Mouse (Mus musculus) heart, postnatal 10 days (tissue): ENCODE data around the gene Msh5. TPM values are rescaled to one million over a fixed set of nuclear protein-coding genes. Genes with fewer than 3 reads are reported as not detected.

ENCODE experiments used
- DNase-seq, 2 experiments: peaks; one replicate each; pipeline ENCODE4 v3.0.0; 2021
- intact Hi-C: fragments of 180-260 bp; cut with DNase I; formaldehyde crosslinking; loops from one replicate; pipeline ENCODE4 v1.15.1; 2025
- total RNA-seq, 2 experiments: library from RNA; stranded (reverse); gene quantifications; 2 replicates each; pipeline ENCODE4 v1.2.3; 2021

The Msh5 gene
- total RNA-seq, 2 experiments from 2014 or later = 2.0 TPM

DNA sequence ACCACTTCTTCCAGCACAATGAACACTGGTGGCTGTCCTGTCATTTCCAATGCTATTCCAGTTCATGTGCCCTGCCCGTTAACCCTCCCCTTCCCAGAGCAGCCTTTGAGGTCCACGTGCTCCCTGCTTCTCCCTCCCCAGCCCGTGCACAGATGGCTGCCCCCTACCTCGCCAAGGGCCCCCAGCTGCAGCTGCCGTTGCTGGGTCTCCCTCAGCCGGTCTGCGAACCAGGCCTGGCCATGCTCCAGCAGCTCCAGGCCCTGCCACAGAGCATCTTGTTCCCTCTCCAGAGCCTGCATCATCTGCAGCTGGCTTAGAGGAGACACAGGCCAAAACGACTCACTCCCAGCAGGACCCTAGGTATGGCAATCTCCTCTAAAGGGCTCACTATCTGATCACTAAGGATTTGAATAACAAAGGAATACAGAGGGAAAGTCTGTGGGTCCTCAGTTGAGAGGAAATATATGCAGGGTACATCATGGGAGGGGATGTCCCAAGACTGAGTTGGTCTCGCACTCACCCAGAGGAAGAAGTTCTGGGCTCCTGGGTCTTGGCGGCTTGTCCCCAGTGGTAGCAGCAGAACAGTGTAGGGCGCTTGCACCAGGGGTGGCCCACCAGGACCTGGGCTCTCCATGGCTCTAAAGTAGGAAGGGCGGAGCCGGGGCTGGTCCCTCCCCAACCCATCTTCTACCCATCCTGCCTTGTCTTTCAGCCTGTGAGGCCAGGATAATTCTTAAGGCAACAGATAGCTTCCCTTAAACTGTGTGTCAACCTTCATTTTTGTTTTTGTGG lies 19.1 kb downstream of the Msh5 start, which contains the start of gene Sapcd1:
Gene Sapcd1 (minus strand): TSS at position 740 of the 792 bp plus-strand sequence.
- intact Hi-C loops = loop anchor here (2.0 kb wide), 1 partner anchor 17 kb away; no protein-coding TSS in a partner anchor
- peak; percentile 54 to 60 for DNase-seq

DNA sequence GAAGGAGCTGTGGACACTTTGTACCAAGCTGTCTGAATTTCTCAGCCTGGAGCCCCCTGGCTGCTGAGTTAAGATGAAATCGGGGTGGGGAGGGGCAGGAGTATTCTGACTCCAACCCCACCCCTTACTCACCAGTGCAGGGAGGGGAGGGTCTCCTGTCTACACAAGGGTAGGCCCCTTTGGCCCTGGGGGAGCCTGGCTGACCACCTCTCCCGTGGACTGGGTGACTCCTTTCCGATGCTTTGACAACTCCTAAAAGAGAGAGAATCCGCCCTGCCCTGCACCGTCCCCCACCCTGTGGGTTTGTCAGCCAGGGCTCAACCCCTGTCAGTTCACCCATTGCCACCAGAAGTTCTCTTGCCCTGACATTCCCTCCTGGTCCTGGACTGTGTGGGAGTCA lies 20.3 kb downstream of the Msh5 start:
- intact Hi-C loops = no loop called here

DNA sequence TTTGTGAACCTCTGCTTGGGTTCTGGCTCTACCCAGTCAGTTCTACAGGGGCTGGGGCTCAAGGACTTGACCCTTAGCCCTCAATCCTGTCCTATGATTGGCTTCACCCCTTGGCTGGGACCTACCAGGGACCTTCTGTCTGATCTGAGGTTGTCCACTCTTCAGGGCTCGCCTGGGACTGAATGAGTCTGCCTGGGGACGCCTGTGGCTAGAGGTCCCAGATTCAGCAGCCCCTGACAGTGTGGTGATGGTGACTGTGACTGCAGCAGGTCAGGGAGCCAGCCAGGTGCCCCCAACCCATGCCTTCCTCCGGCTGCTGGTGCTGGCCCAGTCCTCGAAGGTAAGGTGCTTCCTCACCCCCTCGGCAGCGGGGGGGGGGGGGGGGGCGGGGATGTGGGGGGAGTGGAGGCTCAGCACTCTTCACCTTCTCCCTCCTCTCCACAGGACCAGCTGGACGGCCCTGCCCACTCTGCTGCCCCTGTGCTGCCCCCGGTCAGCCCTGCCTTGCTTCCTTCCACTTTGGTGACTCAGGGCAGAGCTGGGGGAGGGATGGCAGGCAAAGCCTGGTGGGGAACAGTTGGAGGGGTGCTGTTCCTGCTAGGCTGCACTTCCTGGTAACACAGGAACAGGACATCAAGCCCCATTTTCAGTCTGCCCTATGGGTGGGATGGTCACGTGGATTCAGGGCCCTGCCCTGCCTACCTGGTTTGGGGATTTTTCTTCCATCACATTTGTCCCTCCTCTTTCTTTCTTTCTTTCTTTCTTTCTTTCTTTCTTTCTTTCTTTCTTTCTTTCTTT lies 21.7 kb downstream of the Msh5 start:
- intact Hi-C loops = no loop called here
- no peak for DNase-seq

More for the DNA sequence above, 20.3 kb downstream of the Msh5 start:
- DNase-seq = no peak

- no peak for DNase-seq
Measured at GRCm38 (mm10) chr17:35024261-35024660, 22.3 kb downstream of the Msh5 start.

GRCm38 (mm10) chr17:35023756-35024155 lies 22.8 kb downstream of the Msh5 start:
- intact Hi-C loops = no loop called here

More at GRCm38 (mm10) chr17:35024261-35024660, 22.3 kb downstream of the Msh5 start:
- intact Hi-C loops = no loop called here

DNA sequence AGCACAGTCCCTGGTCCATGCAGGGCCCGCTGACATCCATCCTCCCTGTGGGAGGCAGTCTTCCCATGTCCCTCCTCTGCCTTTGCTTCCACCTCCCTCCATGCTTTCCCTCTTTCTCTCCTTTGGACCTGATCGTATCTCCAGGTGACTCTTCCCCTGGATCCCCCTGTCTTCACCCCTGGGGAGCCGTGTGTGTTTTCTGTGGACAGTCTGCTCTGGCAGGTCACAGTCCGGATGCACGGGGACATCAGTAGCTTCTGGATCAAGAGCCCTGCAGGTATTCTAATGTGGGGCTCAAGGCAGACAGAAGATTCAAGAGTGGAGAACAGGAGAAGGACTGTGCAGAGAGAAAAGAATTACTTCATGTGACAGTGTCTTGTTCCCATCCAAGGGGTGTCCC lies 23.3 kb downstream of the Msh5 start:
- intact Hi-C loops = no loop called here
- no peak for DNase-seq

More at GRCm38 (mm10) chr17:35023756-35024155, 22.8 kb downstream of the Msh5 start:
- DNase-seq = no peak

DNA sequence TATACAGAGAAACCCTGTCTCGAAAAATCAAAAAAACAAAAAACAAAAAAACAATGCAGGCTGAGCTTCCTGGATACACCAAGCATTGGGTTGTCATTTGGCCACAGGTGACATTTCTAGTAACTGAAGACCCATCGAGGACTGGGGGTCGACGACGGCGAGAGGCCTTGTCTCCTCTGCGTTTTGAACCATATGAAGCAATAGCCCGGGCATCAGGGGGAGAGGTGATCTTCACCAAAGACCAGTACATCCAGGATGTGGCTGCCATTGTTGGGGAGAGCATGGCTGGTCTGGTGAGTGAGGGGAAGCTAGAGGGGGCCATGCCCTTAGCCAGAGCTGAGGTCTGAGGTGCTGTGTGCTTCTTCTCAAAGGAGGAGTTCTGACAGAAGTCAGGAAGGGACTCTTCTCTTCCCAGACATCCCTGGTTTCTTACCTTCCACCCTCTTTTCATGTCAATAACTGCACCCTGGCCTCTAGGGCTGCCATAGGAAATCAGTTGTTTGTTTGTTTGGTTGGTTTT lies 23.9 kb downstream of the Msh5 start:
- no peak for DNase-seq
- intact Hi-C loops = no loop called here

GRCm38 (mm10) chr17:35021842-35022477 lies 24.6 kb downstream of the Msh5 start:
- peak; percentile 51 to 54 for DNase-seq
- intact Hi-C loops = loop anchor here (1.0 to 2.0 kb wide), 3 partner anchors 37 to 84 kb away; partner anchors contain the start of genes Ddah2 and Ly6g6d

DNA sequence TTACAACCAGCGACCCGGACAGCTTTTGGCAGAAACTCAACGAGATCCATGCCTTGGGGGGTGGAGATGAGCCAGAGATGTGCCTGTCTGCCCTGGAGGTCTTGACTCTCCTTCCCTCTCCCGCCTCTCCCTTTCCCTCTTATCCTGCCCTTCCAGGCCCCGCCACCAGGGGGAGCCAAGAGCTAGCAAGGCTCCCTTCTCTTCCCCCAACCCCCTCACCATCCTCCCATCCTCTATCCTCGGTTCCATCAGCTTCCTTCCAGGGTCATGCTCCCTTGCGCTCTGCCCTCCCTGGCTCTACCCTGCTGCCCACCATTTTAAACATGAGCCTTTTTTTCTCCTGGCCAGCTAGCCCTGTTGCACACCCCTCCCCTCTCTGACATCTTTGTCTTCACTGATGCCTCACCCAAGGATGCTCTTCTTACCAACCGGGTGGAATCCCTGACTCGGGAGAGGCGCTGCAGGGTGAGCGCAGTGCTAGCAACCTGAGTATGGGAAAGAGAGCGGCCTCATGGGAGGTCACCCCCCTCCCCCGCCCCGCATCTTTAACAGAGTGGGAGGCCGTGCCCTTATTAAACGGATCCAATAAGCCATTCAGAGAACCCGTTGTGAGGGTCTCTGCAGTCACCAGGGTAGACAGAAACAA lies 25.3 kb downstream of the Msh5 start:
- intact Hi-C loops = loop anchor here (1.0 to 2.0 kb wide), 3 partner anchors 38 to 85 kb away; partner anchors contain the start of genes Ddah2 and Ly6g6d
- DNase-seq = peak; percentile 90 to 94

GRCm38 (mm10) chr17:35020551-35020950 lies 26.0 kb downstream of the Msh5 start:
- intact Hi-C loops = loop anchor here (2.0 kb wide), 1 partner anchor 58 kb away; the partner anchor contains the start of gene Ly6g6d
- no peak for DNase-seq

DNA sequence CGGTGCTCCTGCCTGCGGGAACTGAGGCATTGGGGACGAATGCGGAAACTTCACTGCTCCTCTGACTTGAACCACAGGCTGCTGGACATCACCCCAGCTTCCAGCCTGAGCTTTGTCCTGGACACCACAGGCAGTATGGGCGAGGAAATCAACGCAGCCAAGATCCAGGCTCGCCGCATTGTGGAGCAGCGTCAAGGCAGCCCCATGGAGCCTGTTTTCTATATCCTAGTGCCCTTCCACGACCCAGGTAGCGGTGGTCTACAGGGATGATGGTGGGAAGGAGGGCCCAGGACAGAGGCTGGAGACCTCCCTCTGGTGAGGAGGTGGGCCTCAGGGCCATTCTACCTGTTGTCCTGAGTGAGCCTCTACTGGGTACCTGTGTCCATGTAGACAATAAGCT lies 26.7 kb downstream of the Msh5 start:
- no peak for DNase-seq
- intact Hi-C loops = loop anchor here (2.0 kb wide), 1 partner anchor 59 kb away; the partner anchor contains the start of gene Ly6g6d

DNA sequence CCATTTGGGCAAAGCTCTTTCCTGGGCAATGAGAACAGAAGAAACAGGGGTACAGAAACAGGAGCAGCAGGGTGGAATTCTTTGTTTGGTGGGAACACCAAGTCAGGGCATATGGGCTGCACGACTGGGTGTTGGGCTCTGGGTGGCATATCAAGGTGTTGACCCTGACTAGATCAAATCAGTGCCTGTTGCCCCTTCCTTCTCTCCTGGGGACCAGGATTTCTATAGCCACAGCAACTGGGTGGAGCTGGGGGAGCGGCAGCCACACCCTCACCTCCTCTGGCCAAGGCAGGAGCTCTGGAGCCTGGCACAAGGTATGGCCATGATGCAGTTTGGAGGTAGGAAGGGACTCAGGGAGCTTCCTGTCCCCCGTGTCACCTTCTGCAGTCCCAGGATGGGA lies 28.4 kb downstream of the Msh5 start:
- intact Hi-C loops = no loop called here
- no peak for DNase-seq

DNA sequence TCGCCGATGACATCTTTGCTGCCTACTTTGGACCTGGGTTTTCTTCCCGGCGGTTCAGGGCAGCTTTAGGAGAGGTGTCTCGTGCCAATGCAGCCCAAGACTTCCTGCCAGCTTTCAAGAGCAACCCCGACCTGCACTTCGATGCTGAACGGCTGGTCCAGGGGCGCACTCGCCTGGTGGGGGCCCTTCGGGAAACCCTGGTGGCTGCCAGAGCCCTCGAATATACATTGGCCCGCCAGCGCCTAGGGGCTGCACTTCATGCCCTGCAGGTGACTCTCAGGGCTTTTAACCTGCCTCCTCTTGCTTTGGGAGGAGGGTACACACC lies 28.9 kb downstream of the Msh5 start:
- intact Hi-C loops = no loop called here

GRCm38 (mm10) chr17:35016791-35017705 lies 29.5 kb downstream of the Msh5 start:
- DNase-seq = no peak
- intact Hi-C loops = no loop called here

More for the DNA sequence above, 28.9 kb downstream of the Msh5 start:
- no peak for DNase-seq

DNA sequence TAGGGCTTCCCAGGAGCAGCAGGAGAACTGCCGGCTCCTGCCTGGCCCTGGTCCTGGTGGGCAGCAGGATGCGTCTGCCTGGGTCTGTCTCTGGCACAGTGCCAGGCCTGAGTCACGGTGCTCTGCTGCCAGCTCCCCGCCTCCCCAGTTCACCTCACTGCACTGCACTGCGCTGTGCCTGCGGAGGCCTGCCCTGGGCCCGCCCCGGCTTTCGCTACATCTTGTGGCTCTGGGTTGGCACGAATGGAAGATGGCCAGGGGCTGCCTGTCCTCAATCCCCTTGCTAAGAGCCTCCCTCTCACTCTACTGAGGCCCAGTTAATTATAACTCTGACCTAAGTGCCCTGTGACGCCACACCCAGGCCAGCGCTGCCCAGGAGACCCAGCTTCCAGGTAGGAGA lies 30.2 kb downstream of the Msh5 start, which contains the start of gene Vwa7:
Gene Vwa7 (plus strand): TSS at position 204 of the 400 bp plus-strand sequence.
- DNase-seq = peak; percentile 61
- intact Hi-C loops = no loop called here

GRCm38 (mm10) chr17:35015296-35015695 lies 31.2 kb downstream of the Msh5 start:
- DNase-seq = no peak
- intact Hi-C loops = no loop called here

DNA sequence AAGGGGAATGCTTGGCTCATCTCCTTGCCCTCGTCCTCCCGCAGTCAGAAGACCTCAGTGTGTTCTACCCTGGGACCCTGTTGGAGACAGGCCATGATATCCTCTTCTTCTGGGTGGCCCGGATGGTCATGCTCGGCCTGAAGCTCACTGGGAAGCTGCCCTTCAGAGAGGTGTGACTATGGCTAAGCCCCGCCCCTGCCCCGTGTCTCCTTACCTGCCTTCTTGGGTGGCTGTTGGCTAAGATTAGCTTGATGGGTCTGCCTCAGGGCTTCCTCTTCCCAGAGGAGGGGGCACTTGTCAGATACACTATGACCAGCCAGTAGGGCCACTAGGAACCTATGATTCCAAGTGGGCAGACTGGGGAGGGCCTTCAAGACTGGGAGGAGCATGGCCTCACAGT lies 33.3 kb downstream of the Msh5 start:
- intact Hi-C loops = no loop called here
- DNase-seq = no peak

DNA sequence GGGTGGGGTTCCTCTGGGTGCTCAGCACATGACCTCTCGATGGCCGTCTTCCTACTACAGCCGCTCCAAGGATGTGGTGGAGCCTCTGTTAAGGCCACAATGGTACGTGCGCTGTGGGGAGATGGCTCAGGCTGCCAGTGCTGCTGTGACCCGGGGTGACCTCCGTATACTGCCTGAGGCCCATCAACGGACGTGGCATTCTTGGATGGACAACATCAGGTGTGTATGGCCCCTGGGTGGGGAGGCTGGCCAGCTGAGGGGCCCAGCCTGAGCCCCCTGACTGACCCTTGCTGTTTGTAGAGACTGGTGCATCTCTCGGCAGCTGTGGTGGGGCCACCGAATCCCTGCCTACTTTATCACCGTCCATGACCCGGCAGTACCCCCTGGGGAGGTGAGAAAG lies 34.1 kb downstream of the Msh5 start:
- intact Hi-C loops = no loop called here

GRCm38 (mm10) chr17:35011440-35011839 lies 35.1 kb downstream of the Msh5 start:
- no peak for DNase-seq
- intact Hi-C loops = no loop called here

More for the DNA sequence above, 34.1 kb downstream of the Msh5 start:
- DNase-seq = no peak
